Mouse (Mus musculus) liver (tissue): ENCODE data around the gene Tspan14.

Experiments used
- DNase-seq: peaks from one replicate; pipeline ENCODE4 v3.0.0-alpha.2; 2020; ENCODE audit warnings: mixed read lengths

Gene Tspan14

GRCm38 (mm10) chr14:40864811-40865514, 101.6 kb downstream of the Tspan14 start:
- DNase-seq, result no peak

- DNase-seq, result no peak
Measured at GRCm38 (mm10) chr14:40863659-40864058, 102.9 kb downstream of the Tspan14 start.

GRCm38 (mm10) chr14:40863022-40863421, 103.6 kb downstream of the Tspan14 start:
- peak; percentile 22 for DNase-seq
